Mouse (Mus musculus) left cerebral cortex, adult 18-20 months (tissue): ENCODE results near the gene Cygb. TPM values are rescaled to one million over a fixed set of nuclear protein-coding genes. Genes with fewer than 3 reads are reported as not detected.

Experiments
- DNase-seq, 2 experiments: peaks; one replicate each; pipeline ENCODE4 v3.0.0; 2021 to 2022; ENCODE audit warnings: low spot score in 2 of 2, mixed read lengths in 1 of 2
- long read RNA-seq, 2 experiments: library from polyadenylated mRNA; stranded (forward); transcript quantifications; one replicate each; pipeline ENCODE4 v2.0.0; 2021
- total RNA-seq, 2 experiments: library from RNA; stranded (reverse); gene quantifications; 2 replicates each; pipeline ENCODE4 v1.2.3; 2021

Gene Cygb
- total RNA-seq: 10 to 100 TPM; 48.6 to 55.9 TPM
- long read RNA-seq, experiment 1, transcript Cygb-201 (4 exons, 2,331 nt): major isoform, 63 of 78 reads
- long read RNA-seq, experiment 1, partial matches to known transcripts: 4 of 78 reads
- long read RNA-seq, experiment 1, other reads (novel, unspliced or antisense): 11 of 78 reads
- long read RNA-seq, experiment 2, transcript Cygb-201 (4 exons, 2,331 nt): major isoform, 51 of 71 reads
- long read RNA-seq, experiment 2, partial matches to known transcripts: 6 of 71 reads
- long read RNA-seq, experiment 2, other reads (novel, unspliced or antisense): 14 of 71 reads

- DNase-seq: no peak
Observed at GRCm38 (mm10) chr11:116654255-116654821, at the start of gene Cygb. Gene Cygb, minus strand, starts transcription at chr11:116654313.

DNA sequence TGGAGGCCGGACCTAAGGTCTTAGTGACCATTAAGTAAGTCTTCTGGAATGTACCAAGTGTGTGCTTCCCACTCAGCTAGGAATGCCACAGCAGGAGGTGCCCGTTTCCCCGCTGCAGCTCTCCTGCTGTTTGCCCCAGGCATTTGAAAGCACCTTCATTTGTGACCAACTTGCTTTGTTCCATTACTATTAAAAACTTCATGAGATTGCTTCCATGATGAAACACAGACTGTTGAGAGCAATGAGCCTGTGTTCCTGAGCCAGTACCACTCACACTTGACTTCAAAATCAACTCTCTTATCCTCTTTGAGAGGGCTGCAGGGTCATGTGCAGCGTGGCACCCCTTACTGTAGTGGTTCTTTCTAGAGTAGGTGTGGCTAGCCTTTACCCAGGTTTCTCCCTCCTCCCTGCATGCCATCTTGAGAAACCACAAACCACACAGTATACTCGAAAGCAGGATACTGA lies 47.3 kb upstream of the Cygb start:
- no peak for DNase-seq

DNA sequence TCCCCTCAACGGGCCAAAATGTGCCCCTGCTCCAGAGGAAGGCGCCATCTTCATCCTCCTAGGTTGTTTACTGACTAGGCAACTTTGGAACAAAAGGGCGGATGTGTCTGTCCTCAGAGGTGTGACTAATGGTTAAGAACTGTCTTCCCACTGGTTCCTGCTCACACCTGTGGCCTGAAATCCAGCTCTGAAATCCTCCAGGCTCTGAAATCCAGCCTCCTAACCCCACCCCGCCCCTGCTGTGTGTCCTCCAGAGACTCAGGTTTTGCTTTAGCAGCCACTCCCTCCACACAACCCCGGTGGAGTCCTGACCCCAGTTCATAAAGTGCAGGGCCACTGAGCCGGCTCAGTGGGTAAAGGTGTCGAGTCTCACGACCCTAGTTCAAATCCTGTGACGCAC lies 43.4 kb upstream of the Cygb start:
- DNase-seq: no peak

DNA sequence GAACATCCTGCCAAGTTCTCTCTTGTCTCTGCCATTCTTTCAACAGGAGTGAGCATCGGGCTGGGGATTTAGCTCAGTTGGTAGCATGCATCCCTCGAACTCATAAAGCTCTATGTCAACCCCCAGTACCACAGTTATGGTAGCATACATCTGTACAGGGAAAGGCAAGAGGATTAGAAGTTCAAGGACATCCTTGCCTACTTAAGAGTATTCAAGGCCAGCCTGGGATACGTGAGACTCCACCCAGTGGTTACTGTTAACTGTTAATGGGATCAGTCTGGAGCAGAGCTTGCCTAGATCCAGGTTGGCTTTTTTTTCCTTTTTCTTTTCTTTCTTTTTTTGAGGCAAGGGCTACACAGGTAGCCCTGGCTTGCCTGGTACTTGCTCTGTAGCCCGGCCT lies 42.3 kb upstream of the Cygb start:
- no peak for DNase-seq

- DNase-seq: no peak
Observed at GRCm38 (mm10) chr11:116695194-116695880, 41.2 kb upstream of the Cygb start.

DNA sequence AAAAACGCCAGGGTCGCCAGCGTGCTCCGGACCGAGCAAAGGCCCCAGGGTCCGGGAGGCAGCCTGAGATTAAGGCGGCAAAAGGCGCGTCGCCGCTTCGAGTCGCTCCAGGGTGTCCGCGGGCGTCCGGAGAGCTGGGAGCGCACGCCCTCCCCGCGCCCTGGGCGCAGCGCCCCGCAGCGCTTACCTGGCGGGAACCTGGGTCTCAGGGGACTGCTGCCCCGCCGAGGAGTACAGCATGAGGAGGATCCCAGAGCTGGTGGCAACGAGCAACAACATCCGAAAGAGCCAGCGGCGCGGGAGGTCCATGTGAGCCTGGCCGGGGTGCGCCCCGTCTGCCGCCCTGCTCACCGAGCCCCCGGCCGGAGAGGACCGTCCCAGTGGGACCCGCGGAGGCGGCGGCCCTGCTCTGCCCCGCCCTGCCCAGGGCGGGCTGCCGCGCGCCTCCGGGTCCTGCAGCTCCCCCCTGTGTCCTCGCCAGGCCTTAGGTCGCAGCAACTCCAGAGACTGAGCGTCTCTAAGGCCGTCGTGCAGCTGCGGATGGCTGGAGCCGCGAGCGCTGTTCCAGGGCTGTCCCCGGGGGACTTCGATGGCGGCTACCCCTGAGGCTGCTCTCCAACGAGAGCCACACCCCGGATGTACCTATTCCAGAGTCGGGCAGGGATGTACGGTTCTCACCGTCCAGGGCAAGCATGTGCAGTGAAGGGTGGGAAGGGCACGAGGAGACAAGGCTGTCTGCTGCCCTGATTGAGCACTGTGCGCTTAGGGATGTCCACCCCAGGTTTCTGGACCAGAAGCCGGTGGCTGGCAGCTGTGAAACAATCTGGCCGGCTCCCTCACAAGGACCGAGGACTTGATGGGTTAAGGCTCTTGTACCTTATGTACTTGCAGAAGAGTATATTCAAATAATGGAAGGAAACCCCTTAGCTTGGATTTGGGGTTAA lies 40.4 kb upstream of the Cygb start:
- DNase-seq: no peak

DNA sequence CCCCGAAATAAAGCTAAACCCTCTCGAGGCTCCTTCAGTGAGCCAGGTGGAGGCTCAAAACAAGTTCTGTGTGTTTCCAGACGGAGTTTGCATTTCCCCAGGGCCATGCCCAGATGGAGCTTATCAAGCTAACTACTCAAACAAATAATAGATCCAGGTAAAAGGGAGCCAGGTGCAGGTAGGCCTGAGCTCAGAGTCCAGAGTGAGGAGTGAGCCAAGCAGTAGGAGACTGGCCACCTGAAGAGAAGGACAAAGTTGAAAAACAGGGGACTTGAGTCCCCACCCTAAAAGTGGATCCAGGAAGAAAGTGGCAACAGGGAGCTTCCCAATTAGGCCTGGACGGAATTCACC lies 39.8 kb upstream of the Cygb start:
- DNase-seq: no peak

- DNase-seq: no peak
Observed at GRCm38 (mm10) chr11:116690701-116691575, 36.8 kb upstream of the Cygb start.

DNA sequence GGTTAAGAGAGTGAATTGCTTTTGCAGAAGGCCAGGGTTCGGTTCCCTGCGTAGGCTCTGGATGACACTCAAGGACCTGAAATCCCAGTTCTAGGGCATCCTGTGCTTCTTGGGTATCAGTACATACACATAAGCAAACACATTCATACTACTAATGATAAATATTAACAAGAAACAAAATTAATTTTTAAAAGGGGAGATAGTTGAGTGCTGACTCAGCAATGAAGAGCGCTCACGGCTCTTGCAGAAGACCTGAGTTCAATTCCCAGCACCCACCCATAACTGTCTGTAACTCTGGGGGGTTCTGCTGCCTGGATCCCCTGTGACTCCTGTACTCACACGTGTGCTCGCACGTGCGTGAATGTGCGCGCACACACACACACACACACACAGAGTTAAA lies 35.5 kb upstream of the Cygb start:
- DNase-seq: no peak

GRCm38 (mm10) chr11:116687897-116688296 lies 33.8 kb upstream of the Cygb start:
- DNase-seq: no peak

DNA sequence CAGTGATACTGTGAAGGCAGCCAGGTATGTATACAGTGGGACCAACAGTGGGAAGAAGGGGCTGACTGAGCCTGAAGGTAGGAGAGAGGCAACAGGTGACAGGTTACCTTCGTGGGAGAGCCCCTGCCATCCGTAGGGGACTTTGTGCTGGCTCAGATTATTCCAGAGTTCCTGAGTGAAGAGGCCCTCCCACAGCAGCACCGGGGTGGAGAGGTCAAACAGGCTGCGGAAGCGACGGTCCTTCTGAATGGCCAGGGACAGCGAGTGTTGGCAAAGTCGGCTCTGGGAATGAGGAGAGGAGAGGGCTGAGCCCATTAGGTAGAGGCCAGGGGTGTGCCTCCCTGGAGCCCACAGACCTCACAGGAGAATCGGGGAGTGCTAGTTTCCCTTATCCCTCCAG lies 31.6 kb upstream of the Cygb start:
- DNase-seq: no peak

DNA sequence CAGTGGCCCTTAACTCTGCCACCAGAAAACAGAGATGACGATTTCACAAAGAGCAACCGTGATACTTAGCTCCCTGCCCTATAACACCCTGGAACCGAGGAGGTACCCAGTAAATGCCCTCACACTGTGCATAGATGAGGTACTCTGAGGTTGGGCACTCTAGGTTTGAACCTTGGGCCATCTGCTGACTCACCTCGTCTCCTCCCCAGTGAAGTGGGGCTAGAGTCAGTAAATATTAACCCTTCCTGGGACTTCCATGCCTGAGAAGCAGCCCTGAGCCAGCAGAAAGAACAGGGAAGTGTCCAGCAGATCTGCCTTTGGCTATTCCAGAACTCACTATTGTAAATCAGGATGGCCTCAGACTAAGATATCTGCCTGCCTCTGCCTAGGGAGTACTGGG lies 29.7 kb upstream of the Cygb start:
- no peak for DNase-seq

- no peak for DNase-seq
Observed at GRCm38 (mm10) chr11:116682501-116683144, 28.5 kb upstream of the Cygb start.

DNA sequence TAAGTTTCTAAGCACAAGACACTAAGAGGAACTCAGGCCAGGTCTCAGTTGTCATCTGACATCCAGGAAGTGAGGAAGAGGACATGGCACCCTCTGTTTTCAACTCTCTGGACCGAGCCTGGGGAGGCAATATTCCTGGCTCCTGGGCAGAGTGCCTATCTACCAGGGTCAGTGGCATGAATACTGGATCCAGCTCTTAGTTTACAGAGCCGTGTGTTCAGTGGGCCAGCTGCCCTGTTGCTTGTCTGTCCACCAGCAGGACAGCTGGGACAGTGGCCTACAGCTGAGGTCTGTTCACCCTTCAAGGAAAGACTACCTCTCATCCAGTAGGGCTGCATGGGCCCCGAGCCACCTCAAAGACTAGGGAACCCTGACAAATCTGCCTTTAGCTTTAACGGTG lies 27.0 kb upstream of the Cygb start:
- no peak for DNase-seq

DNA sequence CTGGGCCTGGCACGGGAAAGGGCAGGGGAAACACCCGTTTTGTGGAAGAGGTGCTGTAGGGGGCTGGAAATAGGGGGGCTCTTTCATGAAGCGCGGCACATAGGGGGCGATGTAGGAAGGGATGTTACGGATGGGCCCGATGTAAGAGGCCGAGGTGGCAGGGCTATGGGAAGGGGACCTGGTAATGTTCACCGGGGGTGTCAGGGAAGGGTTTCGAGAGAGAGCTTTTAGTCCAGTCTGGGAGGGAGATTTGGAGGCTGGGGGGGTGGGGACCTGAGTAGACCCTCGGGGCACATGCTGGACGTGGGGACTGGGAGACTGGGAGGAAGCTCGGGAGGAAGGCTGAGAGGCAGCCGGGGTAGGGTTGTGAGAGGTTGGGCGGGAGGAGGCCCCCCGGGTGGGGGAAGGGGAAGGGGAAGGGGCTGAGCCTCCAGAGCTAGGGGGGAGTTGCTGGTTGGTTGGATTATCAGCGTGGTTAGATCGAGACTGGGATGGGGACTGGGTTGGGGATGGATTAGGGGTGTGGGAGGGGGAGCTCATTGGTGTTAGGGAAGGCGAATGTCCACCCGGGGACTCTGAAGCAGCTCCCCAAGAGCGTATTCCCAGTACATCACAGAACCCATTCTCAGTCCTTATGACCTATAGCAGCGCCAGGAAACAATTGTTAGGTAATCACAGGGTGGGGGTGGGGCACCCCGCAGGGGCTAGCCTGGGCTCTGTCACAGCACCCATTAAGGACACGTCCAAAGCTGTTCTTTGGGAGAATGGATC lies 26.4 kb upstream of the Cygb start:
- no peak for DNase-seq

DNA sequence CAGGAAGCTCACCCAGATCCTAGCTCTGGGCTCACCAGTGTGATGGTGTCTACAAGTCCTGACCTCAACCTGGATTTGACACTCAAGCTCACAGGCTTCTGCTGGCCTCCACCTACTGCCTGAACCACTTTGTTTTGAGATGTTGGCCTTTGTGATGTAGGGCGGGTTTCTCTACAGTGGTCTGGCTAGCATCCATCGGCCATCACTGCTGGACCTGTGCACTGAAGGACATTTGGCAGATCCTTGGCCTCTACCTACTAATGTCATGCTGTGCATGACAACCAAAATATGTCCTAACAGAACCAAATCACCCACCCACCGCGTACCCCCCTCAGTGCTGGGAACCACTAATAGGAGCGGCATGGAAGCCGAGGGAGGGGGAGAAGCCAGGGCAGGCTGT lies 25.0 kb upstream of the Cygb start:
- no peak for DNase-seq

GRCm38 (mm10) chr11:116677711-116678441 lies 23.8 kb upstream of the Cygb start:
- DNase-seq: no peak

- no peak for DNase-seq
Observed at GRCm38 (mm10) chr11:116676175-116676976, 22.3 kb upstream of the Cygb start.
